In genomic region chr11:88686061-88686460, GRCm38 (mm10) we compare ENCODE assay signal across 17 mouse cellular contexts. TPM values are rescaled to one million over a fixed set of nuclear protein-coding genes. Genes with fewer than 3 reads are reported as not detected.
DNase-seq lines count a peak whose midpoint lies in the region; ATAC-seq and TF ChIP-seq lines count a peak whose summit lies in the region.
"Had no signal": no experiment of that assay in that cellular context is flagged by ENCODE, and none has a peak within 500 bp of the region (broad histone marks: within the 10 kb centered on the region; RNA-seq: fewer than 3 reads in every experiment).

No protein-coding gene starts in this region.

- no peak overlapping the region for H3K4me3 ChIP-seq in hindbrain, embryonic 15.5 days
- no peak overlapping the region for H3K4me3 ChIP-seq in kidney, postnatal 0 days (replicated peaks; ENCODE audit: low read depth, low read length)
- no peak overlapping the region for H3K4me3 ChIP-seq in stomach, postnatal 0 days (ENCODE audit: low read depth, low read length)
- no peak overlapping the region for H3K4me3 ChIP-seq in intestine, postnatal 0 days (ENCODE audit: low read depth, low read length)
- H3K4me3 ChIP-seq: forebrain, embryonic 10.5 days; heart, embryonic 13.5 days; limb, embryonic 13.5 days; midbrain, embryonic 10.5 days had no signal

- TF ChIP-seq CTCF in kidney, postnatal 0 days (IDR thresholded peaks at IDR 0.05; ENCODE audit: low read depth), result no peak
- TF ChIP-seq CTCF in stomach, postnatal 0 days (IDR thresholded peaks at IDR 0.05; ENCODE audit: low read depth), result no peak
- TF ChIP-seq CTCF in intestine, postnatal 0 days (IDR thresholded peaks at IDR 0.05; ENCODE audit: low read depth), result no peak

- WGBS in hindbrain, embryonic 15.5 days, result 68% methylated on average over 7 of the region's 7 CpGs
- 31% methylated on average over 7 of the region's 7 CpGs for WGBS in kidney, postnatal 0 days
- 47% methylated on average over 7 of the region's 7 CpGs for WGBS in stomach, postnatal 0 days
- WGBS in intestine, postnatal 0 days, result 76% methylated on average over 7 of the region's 7 CpGs

- H3K4me2 ChIP-seq in hindbrain, embryonic 15.5 days, result no peak overlapping the region
- H3K4me2 ChIP-seq in kidney, postnatal 0 days (ENCODE audit: low read length), result no peak overlapping the region; the same call in 1 of the 2 replicates
- H3K4me2 ChIP-seq in stomach, postnatal 0 days (replicated peaks; ENCODE audit: low read depth), result no peak overlapping the region
- H3K4me2 ChIP-seq in intestine, postnatal 0 days (replicated peaks; ENCODE audit: low read depth), result no peak overlapping the region
- H3K4me2 ChIP-seq: heart, embryonic 13.5 days; limb, embryonic 13.5 days; lung, embryonic 14.5 days had no signal

- DNase-seq in lung, adult 18-20 months, result peak; percentile 29 to 48
- no peak for DNase-seq in lung, postnatal 14 days
- DNase-seq in kidney, postnatal 0 days (ENCODE audit: low spot score), result peak; percentile 79
- DNase-seq in stomach, postnatal 0 days (ENCODE audit: low spot score), result peak; percentile 53
- no peak for DNase-seq in frontal cortex, postnatal 25 days (ENCODE audit: low spot score in 2 of 2)
- DNase-seq: cerebellum, adult 9-10 months; gastrocnemius, postnatal 25 days; lung, embryonic 14.5 days; thymus, adult 18-20 months had no signal

- no peaks in the 10 kb centered on the region for H3K27me3 ChIP-seq in hindbrain, embryonic 15.5 days
- no peaks in the 10 kb centered on the region for H3K27me3 ChIP-seq in kidney, postnatal 0 days (ENCODE audit: insufficient read depth, low read length)
- H3K27me3 ChIP-seq in stomach, postnatal 0 days (ENCODE audit: control insufficient read depth, insufficient read depth, low read length), result no peaks in the 10 kb centered on the region
- H3K27me3 ChIP-seq in intestine, postnatal 0 days (replicated peaks; ENCODE audit: control insufficient read depth, insufficient read depth, low read length), result no peaks in the 10 kb centered on the region
- H3K27me3 ChIP-seq: heart, embryonic 13.5 days; Patski had no signal

- peak overlapping the region; percentile 6; the same call in 1 of the 2 replicates for H3K27ac ChIP-seq in hindbrain, embryonic 15.5 days (replicated peaks)
- H3K27ac ChIP-seq in kidney, postnatal 0 days, result peak overlapping the region; percentile 65
- H3K27ac ChIP-seq in stomach, postnatal 0 days (replicated peaks), result peak overlapping the region; percentile 66; the same call in 1 of the 2 replicates
- H3K27ac ChIP-seq in intestine, postnatal 0 days (ENCODE audit: low read depth, low read length), result no peak overlapping the region; the same call in 1 of the 2 replicates
- H3K27ac ChIP-seq: forebrain, embryonic 10.5 days; limb, embryonic 13.5 days; midbrain, embryonic 10.5 days had no signal

- H3K9me3 ChIP-seq in hindbrain, embryonic 15.5 days, result no peaks in the 10 kb centered on the region
- no peaks in the 10 kb centered on the region for H3K9me3 ChIP-seq in kidney, postnatal 0 days (replicated peaks; ENCODE audit: low read length)
- no peaks in the 10 kb centered on the region for H3K9me3 ChIP-seq in stomach, postnatal 0 days (ENCODE audit: control insufficient read depth, low read length)
- no peaks in the 10 kb centered on the region for H3K9me3 ChIP-seq in intestine, postnatal 0 days (ENCODE audit: control insufficient read depth)
- H3K9me3 ChIP-seq: forebrain, embryonic 10.5 days; heart, embryonic 13.5 days; limb, embryonic 13.5 days; midbrain, embryonic 10.5 days had no signal

- H3K9ac ChIP-seq in hindbrain, embryonic 15.5 days, result no peak overlapping the region
- no peak overlapping the region for H3K9ac ChIP-seq in kidney, postnatal 0 days (ENCODE audit: low read depth, low read length)
- H3K9ac ChIP-seq in stomach, postnatal 0 days (ENCODE audit: low read length), result no peak overlapping the region
- no peak overlapping the region for H3K9ac ChIP-seq in intestine, postnatal 0 days (ENCODE audit: low read depth, low read length)
- H3K9ac ChIP-seq: heart, embryonic 13.5 days; limb, embryonic 13.5 days; lung, embryonic 14.5 days had no signal

- no peak for ATAC-seq in hindbrain, embryonic 15.5 days (ENCODE audit: low FRiP score, low read depth)
- ATAC-seq in kidney, postnatal 0 days (replicated peaks; ENCODE audit: low FRiP score, low read depth), result no peak
- no peak for ATAC-seq in stomach, postnatal 0 days (ENCODE audit: low FRiP score, low TSS enrichment)
- no peak for ATAC-seq in intestine, postnatal 0 days
- ATAC-seq: inflammation-experienced regulatory T-cells, adult 6 months; Patski had no signal

- peaks cover 5% of the 10 kb centered on the region; the same call in 1 of the 2 replicates for H3K36me3 ChIP-seq in hindbrain, embryonic 15.5 days
- H3K36me3 ChIP-seq in kidney, postnatal 0 days (ENCODE audit: insufficient read depth, low read length), result no peaks in the 10 kb centered on the region
- no peaks in the 10 kb centered on the region; the same call in 1 of the 2 replicates for H3K36me3 ChIP-seq in stomach, postnatal 0 days (ENCODE audit: control insufficient read depth, insufficient read depth, low read length)
- H3K36me3 ChIP-seq in intestine, postnatal 0 days (ENCODE audit: control insufficient read depth, insufficient read depth), result peaks cover 6% of the 10 kb centered on the region; the same call in 1 of the 2 replicates

- no peak for TF ChIP-seq EP300 in stomach, postnatal 0 days (optimal IDR thresholded peaks at IDR 0.05)

- peaks cover 75% of the 10 kb centered on the region for H3K4me1 ChIP-seq in hindbrain, embryonic 15.5 days (replicated peaks)
- H3K4me1 ChIP-seq in kidney, postnatal 0 days (replicated peaks; ENCODE audit: insufficient read depth, low read length), result peaks cover 61% of the 10 kb centered on the region
- 0 out of 2 replicates have a peak, but pooled peaks cover 6% of the 10 kb centered on the region for H3K4me1 ChIP-seq in stomach, postnatal 0 days (replicated peaks; ENCODE audit: control insufficient read depth, insufficient read depth)
- peaks cover 4% of the 10 kb centered on the region for H3K4me1 ChIP-seq in intestine, postnatal 0 days (replicated peaks; ENCODE audit: control insufficient read depth, insufficient read depth, low read length)

RNA-seq across cellular contexts. Expression of gene Msi2, which starts 32.3 kb away (rescaled TPM):
- polyA plus RNA-seq in hindbrain, embryonic 15.5 days (2015; fragmentation: Nextera tagmentation; extraction: Ambion mirVana), result 35.9 and 36.9 TPM in 2 replicates
- 24.5 and 28.2 TPM in 2 replicates for polyA plus RNA-seq in kidney, postnatal 0 days (2015; fragmentation: Nextera tagmentation; extraction: Ambion mirVana)
- polyA plus RNA-seq in stomach, postnatal 0 days (2015; fragmentation: Nextera tagmentation; extraction: Ambion mirVana), result 6.7 and 7.3 TPM in 2 replicates
- polyA plus RNA-seq in intestine, postnatal 0 days (2015; fragmentation: Nextera tagmentation; extraction: Ambion mirVana), result 7.5 and 8.9 TPM in 2 replicates

Comparison
In these comparisons a context has a peak if more than half of its experiments do, and no peak if none do; other contexts are left out.
1. DNase-seq: peak in lung, adult 18-20 months (2 of 2), kidney, postnatal 0 days (single experiment) and stomach, postnatal 0 days (single experiment); none in lung, postnatal 14 days (single experiment) and frontal cortex, postnatal 25 days (0 of 2).